Mouse (Mus musculus) cerebellum, adult 9-11 months (tissue): ENCODE measurements around the gene Cramp1l.
"Not testable (repeated sequence)": the region's sequence is repeated elsewhere in the genome, so short reads cannot be mapped to it uniquely, and the experiment has no call there.

Experiments
- DNase-seq: peaks from one replicate; pipeline ENCODE4 v3.0.0; 2022

Cramp1l gene

DNA sequence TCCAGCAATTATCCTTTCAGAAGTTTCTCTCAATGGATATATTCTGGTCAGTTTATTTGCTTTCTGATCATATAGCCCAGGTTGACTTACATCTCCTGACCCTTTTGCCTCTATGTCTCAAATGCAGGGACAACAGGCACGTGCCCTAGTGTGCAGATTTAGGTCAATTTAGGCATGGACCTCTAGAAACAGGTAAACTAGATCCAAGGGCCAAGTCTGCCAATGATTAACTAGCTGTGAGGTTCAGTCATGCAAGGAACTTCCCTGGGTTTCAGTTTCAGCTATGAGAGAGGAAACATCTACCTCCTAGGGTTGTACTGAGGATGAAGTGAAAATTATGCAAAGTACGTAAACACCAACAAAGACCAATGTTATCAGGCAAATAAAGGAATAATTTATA, 62.3 kb downstream of the Cramp1l start:
- no peak for DNase-seq

DNA sequence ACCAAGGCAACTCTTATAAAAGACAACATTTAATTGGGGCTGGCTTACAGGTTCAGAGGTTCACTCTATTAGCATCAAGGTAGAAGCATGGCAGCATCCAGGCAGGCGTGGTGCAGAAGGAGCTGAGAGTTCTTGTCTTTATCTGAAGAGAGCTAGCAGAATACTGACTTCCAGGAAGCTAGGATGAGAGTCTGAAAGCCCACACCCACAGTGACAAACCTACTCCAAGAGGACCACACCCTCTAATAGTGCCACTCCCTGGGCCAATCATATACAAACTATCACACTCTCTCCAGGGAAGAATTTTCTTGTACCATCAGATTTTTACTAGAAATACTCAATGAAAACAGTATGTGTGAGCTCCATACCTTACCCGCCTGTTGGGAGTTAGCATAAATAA, 64.9 kb downstream of the Cramp1l start:
- DNase-seq = no peak

GRCm38 (mm10) chr17:24948204-24948603, 67.4 kb downstream of the Cramp1l start:
- no peak for DNase-seq

- not testable (repeated sequence) for DNase-seq
These were observed 72.0 kb downstream of the Cramp1l start for GRCm38 (mm10) chr17:24943589-24943988.

GRCm38 (mm10) chr17:24943036-24943435, 72.6 kb downstream of the Cramp1l start:
- DNase-seq = peak; percentile 12

GRCm38 (mm10) chr17:24942453-24942852, 73.1 kb downstream of the Cramp1l start:
- DNase-seq = peak; percentile 40

DNA sequence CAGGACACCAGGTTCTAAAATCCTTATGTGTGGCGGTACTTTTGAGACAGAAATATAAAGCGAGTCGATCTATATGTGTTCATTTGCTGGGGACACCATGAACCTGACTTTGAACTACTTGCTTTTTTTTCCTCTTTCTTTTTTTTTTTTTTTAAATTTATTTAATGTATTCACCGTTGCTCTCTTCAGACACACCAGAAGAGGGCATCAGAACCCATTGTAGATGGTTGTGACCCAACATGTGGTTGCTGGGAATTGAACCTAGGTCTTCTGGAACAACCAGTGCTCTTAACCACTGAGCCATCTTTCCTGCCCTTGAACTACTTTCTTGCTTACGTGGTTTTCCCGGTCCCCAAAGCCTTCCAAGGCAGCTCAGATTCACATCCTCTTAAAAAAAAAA, 78.3 kb downstream of the Cramp1l start:
- DNase-seq = peak; percentile 13

GRCm38 (mm10) chr17:24936259-24937237, 79.0 kb downstream of the Cramp1l start, which contains the start of gene Mapk8ip3:
Gene Mapk8ip3 (minus strand): TSS chr17:24936977.
- DNase-seq = peak; percentile 96

DNA sequence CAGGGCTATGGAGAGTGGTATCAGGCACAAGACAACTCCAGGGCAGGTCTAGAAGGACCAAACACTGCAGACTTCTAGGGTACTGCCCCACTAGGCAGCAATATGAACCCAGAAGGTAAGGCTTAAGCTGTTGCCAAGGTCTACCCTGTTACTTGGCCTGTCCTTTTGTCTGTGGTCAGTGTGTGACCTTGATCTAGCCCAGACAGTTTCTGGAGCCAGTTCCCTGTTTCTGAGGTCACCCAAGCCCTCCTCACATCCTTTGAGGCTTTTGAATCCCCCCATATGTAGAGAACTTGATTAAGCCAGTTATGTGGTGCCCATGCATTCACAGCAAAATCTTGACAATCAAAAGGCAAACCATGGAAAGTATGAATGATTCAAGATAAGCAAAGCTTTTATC, 79.9 kb downstream of the Cramp1l start:
- DNase-seq = no peak

DNA sequence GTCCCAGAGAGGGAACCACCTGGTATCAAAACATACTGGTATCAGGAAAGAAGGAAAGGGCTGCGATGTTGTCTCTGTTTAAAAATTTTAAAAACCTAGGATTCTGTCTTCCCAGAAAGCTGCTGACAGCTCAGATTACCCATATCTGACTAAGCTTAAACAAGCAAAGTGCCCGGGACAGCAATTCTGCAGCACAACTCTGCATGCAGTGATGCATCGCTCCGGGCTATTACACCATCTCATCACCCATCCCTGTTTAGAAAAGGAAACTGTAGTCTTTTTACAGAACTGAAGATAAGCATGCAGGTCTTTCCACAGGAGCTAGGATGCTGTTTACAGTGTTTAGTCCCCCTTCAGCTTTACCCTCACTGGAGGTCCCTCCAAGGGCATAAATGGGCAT, 80.7 kb downstream of the Cramp1l start:
- no peak for DNase-seq

GRCm38 (mm10) chr17:24933163-24933562, 82.4 kb downstream of the Cramp1l start:
- DNase-seq = no peak

DNA sequence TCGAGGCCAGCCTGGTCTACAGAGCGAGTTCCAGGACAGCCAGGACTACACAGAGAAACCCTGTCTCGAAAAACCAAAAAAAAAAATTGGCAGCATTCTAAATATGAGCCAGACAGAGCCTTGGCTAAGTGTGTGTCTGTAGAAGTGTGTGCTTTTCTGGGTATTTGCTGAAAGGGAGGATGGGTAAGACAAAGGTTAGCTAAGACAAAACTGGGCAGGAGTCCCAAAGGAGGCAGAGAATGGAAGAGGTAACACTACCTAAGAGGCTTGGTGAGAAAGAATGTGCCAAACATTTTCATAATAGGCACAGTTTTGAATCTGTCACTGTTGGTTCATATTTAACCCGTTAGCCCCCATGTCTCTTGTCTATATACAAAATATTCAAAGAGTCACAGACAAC, 83.2 kb downstream of the Cramp1l start:
- no peak for DNase-seq

DNA sequence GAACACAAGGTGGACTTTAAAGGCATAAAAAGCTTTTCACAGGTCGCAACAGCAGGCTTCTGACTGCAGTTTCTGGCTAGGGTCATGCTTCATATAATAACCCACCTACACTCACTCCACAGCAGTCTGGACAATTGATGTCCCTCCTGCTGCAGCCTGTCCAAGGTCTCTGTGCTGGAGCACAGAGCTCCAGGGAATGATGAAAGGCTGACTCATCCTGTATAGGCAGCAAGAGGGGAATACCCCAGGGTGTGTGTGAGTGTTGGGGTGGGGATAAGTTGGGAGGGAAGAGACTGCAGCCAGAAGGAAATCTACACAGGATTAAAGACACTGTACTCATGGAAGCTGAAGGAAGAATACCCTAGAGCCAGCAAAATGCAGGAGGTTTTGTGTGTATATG, 86.1 kb downstream of the Cramp1l start:
- no peak for DNase-seq

DNA sequence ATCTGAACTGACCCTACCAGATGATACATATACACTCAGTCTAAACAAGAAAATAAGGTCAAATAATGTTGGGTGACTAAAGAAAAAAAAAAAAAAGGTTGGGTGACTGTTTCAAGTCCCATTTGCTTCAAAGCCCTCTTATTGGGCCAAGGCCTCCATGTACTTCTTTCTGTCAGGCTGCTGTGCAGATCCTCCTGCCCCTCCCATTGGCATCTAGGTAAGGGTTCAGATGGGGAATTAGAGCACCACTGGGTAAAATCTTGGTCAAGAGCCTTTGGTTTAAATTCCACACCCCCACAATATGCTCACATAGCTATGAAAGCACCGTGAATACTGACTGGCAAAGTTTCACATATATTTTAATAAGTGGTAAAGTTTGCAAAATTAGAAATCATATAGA, 92.3 kb downstream of the Cramp1l start:
- DNase-seq = no peak

DNA sequence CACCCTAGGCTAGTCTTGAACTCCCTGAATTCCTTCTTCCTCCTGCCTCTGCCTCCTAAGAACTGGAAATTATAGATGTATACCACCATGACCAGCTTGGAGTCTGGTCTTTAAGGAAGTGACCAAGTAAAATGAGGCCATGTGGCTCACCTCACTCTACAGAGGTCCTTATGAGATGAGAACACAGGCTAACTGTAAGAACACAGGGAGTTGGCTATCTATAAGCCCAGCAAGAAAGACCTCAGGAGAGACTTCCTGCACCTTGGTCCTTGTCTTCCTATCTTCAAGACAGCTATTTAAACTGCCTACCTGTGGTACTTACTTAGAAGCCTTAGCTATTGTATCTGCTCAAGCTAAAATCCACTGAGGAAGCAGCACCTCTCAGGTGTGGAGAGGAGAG, 101.6 kb downstream of the Cramp1l start:
- no peak for DNase-seq
